Mouse (Mus musculus): ENCODE results near the gene Mrpl46. TPM values are rescaled to one million over a fixed set of nuclear protein-coding genes. Genes with fewer than 3 reads are reported as not detected.

Gene Mrpl46
- total and polyA plus RNA-seq, 2 experiments from 2014 or later, result 25.0 to 66.4 TPM

GRCm38 (mm10) chr7:78739351-78740000, 43.9 kb downstream of the Mrpl46 start:
- WGBS, result 81% methylated on average over 8 of the region's 8 CpGs
- Histone ChIP-seq H3K27ac (ENCODE audit: low read depth, low read length) (no peak overlapping the region), H3K9me3 (ENCODE audit: low read length) (no peaks in the 10 kb centered on the region), H3K9ac (replicated peaks; ENCODE audit: low read length, poor library complexity, severe bottlenecking) (no peak overlapping the region), H3K36me3 (ENCODE audit: insufficient read depth, low read length) (no peaks in the 10 kb centered on the region), H3K27me3 (ENCODE audit: insufficient read depth, low read length) (no peaks in the 10 kb centered on the region), H3K4me2 (ENCODE audit: low read depth, low read length, poor library complexity, severe bottlenecking) (no peak overlapping the region), H3K4me1 (ENCODE audit: insufficient read depth, low read length) (no peaks in the 10 kb centered on the region), H3K4me3 (ENCODE audit: low read depth, low read length) (no peak overlapping the region)
- DNase-seq (ENCODE audit: low spot score) (no peak), ATAC-seq (ENCODE audit: low FRiP score) (no peak)
- TF ChIP-seq CTCF (IDR thresholded peaks at IDR 0.05), result no peak

- no peaks in the 10 kb centered on the region for H3K27me3 ChIP-seq (ENCODE audit: insufficient read depth, low read length)
- no peaks in the 10 kb centered on the region for H3K36me3 ChIP-seq (ENCODE audit: insufficient read depth, low read length)
- no peaks in the 10 kb centered on the region for H3K9me3 ChIP-seq (ENCODE audit: low read length)
- 89% methylated on average over 5 of the region's 5 CpGs for WGBS
- H3K4me2 ChIP-seq (ENCODE audit: low read depth, low read length, poor library complexity, severe bottlenecking), result no peak within 1 kb of the TSS
- H3K4me1 ChIP-seq (ENCODE audit: insufficient read depth, low read length), result no peaks in the 10 kb centered on the region
- ATAC-seq (ENCODE audit: low FRiP score), result no peak
- H3K9ac ChIP-seq (replicated peaks; ENCODE audit: low read length, poor library complexity, severe bottlenecking), result no peak within 1 kb of the TSS
- no peak for DNase-seq (ENCODE audit: low spot score)
- H3K4me3 ChIP-seq (ENCODE audit: low read depth, low read length), result no peak within 1 kb of the TSS
- no peak within 1 kb of the TSS for H3K27ac ChIP-seq (ENCODE audit: low read depth, low read length)
- TF ChIP-seq CTCF (IDR thresholded peaks at IDR 0.05), result no peak
Measured at GRCm38 (mm10) chr7:78737614-78738210, 45.6 kb downstream of the Mrpl46 start, which contains the start of gene Ntrk3. Ntrk3 (minus strand) TSS chr7:78738012.

DNA sequence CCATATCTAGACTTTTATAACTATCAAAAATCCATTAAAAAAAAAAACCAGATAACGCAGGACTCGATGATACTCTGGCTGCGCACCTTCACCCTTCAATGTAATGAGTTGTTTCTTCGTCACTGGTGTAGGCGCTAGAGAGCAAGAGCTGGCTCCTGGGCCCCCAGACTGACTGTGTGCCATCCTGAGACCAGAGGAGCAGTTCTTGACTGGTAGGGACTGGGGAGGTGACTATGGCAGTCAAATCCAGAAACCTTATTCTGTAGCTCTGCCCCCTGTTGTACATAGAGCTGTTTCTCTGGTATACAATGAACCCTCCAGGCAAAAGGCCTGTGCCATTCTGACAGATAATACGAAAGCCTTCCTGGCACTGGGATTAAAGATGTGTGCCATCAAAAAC, 46.1 kb downstream of the Mrpl46 start:
- no peaks in the 10 kb centered on the region for H3K27me3 ChIP-seq (ENCODE audit: insufficient read depth, low read length)
- ATAC-seq (ENCODE audit: low FRiP score), result no peak
- DNase-seq (ENCODE audit: low spot score), result no peak
- no peaks in the 10 kb centered on the region for H3K9me3 ChIP-seq (ENCODE audit: low read length)
- no peaks in the 10 kb centered on the region for H3K36me3 ChIP-seq (ENCODE audit: insufficient read depth, low read length)
- H3K4me3 ChIP-seq (ENCODE audit: low read depth, low read length), result no peak overlapping the region
- no peak overlapping the region for H3K4me2 ChIP-seq (ENCODE audit: low read depth, low read length, poor library complexity, severe bottlenecking)
- WGBS, result 93% methylated on average over 6 of the region's 6 CpGs
- H3K4me1 ChIP-seq (ENCODE audit: insufficient read depth, low read length), result no peaks in the 10 kb centered on the region
- TF ChIP-seq CTCF (IDR thresholded peaks at IDR 0.05), result no peak
- H3K27ac ChIP-seq (ENCODE audit: low read depth, low read length), result no peak overlapping the region
- H3K9ac ChIP-seq (replicated peaks; ENCODE audit: low read length, poor library complexity, severe bottlenecking), result no peak overlapping the region

- ATAC-seq (ENCODE audit: low FRiP score) (no peak), DNase-seq (ENCODE audit: low spot score) (no peak)
- H3K4me3 ChIP-seq (ENCODE audit: low read depth, low read length), result no peak overlapping the region
- H3K9me3 ChIP-seq (ENCODE audit: low read length), result no peaks in the 10 kb centered on the region
- TF ChIP-seq CTCF (IDR thresholded peaks at IDR 0.05), result no peak
- no peaks in the 10 kb centered on the region for H3K27me3 ChIP-seq (ENCODE audit: insufficient read depth, low read length)
- H3K36me3 ChIP-seq (ENCODE audit: insufficient read depth, low read length), result no peaks in the 10 kb centered on the region
- H3K4me1 ChIP-seq (ENCODE audit: insufficient read depth, low read length), result no peaks in the 10 kb centered on the region
- no peak overlapping the region for H3K27ac ChIP-seq (ENCODE audit: low read depth, low read length)
- WGBS, result 86% methylated on average over 8 of the region's 8 CpGs
- no peak overlapping the region for H3K9ac ChIP-seq (replicated peaks; ENCODE audit: low read length, poor library complexity, severe bottlenecking)
- no peak overlapping the region for H3K4me2 ChIP-seq (ENCODE audit: low read depth, low read length, poor library complexity, severe bottlenecking)
Measured at GRCm38 (mm10) chr7:78731391-78731790, 51.9 kb downstream of the Mrpl46 start.

Other genes with a start within 250 kb of the Mrpl46 start
- 101 and 114 TPM in 2 replicates for gene Ntrk3, start 45.5 kb downstream of the Mrpl46 start, total RNA-seq (2014; rRNA removed)
- gene Ntrk3, start 45.5 kb downstream of the Mrpl46 start, polyA plus RNA-seq (2015; fragmentation: Nextera tagmentation; extraction: Ambion mirVana), result 23.7 and 26.0 TPM in 2 replicates
- 32.8 and 53.1 TPM in 2 replicates for gene Mrps11, start 412 bp downstream of the Mrpl46 start, total RNA-seq (2014; rRNA removed)
- gene Mrps11, start 412 bp downstream of the Mrpl46 start, polyA plus RNA-seq (2015; fragmentation: Nextera tagmentation; extraction: Ambion mirVana), result 56.8 and 68.1 TPM in 2 replicates
- gene Det1, start 63.7 kb upstream of the Mrpl46 start, total RNA-seq (2014; rRNA removed), result 12.1 and 13.2 TPM in 2 replicates
- gene Det1, start 63.7 kb upstream of the Mrpl46 start, polyA plus RNA-seq (2015; fragmentation: Nextera tagmentation; extraction: Ambion mirVana), result 5.8 and 6.2 TPM in 2 replicates
- 31.2 and 40.3 TPM in 2 replicates for gene Aen, start 112.3 kb upstream of the Mrpl46 start, total RNA-seq (2014; rRNA removed)
- gene Aen, start 112.3 kb upstream of the Mrpl46 start, polyA plus RNA-seq (2015; fragmentation: Nextera tagmentation; extraction: Ambion mirVana), result 48.5 and 53.2 TPM in 2 replicates
- gene Isg20, start 129.9 kb upstream of the Mrpl46 start, total RNA-seq (2014; rRNA removed), result 1.2 and 4.9 TPM in 2 replicates
- 0.57 and 1.4 TPM in 2 replicates for gene Isg20, start 129.9 kb upstream of the Mrpl46 start, polyA plus RNA-seq (2015; fragmentation: Nextera tagmentation; extraction: Ambion mirVana)